Comparison of ENCODE assay signal across 19 mouse cellular contexts in genomic region chr10:40144815-40145214, GRCm38 (mm10).
"Had no signal": no experiment of that assay in that cellular context is flagged by ENCODE, and none has a peak within 500 bp of the region (broad histone marks: within the 10 kb centered on the region; RNA-seq: fewer than 3 reads in every experiment).

No protein-coding gene starts in this region.

- H3K27me3 ChIP-seq: neural tube, embryonic 12.5 days; neural tube, embryonic 15.5 days; stomach, embryonic 15.5 days had no signal

- H3K9me3 ChIP-seq: limb, embryonic 10.5 days; limb, embryonic 13.5 days; midbrain, embryonic 12.5 days; midbrain, embryonic 15.5 days; neural tube, embryonic 12.5 days; neural tube, embryonic 15.5 days; stomach, embryonic 15.5 days had no signal

- DNase-seq: kidney, adult 18-20 months; kidney, adult 9 months; kidney, postnatal 14 days; kidney, postnatal 4 days; lung, adult 2 months; lung, postnatal 14 days; right cerebral cortex, adult 18-20 months; right cerebral cortex, postnatal 14 days; right cerebral cortex, postnatal 4 days; thymus, adult 18-20 months; thymus, postnatal 36 days had no signal

- H3K4me3 ChIP-seq: limb, embryonic 10.5 days; limb, embryonic 13.5 days; midbrain, embryonic 12.5 days; midbrain, embryonic 15.5 days; neural tube, embryonic 12.5 days; neural tube, embryonic 15.5 days; stomach, embryonic 15.5 days had no signal

- ATAC-seq: midbrain, embryonic 15.5 days had no signal

- H3K27ac ChIP-seq: limb, embryonic 10.5 days; limb, embryonic 13.5 days; macrophage; midbrain, embryonic 12.5 days; midbrain, embryonic 15.5 days; neural tube, embryonic 12.5 days; neural tube, embryonic 15.5 days; stomach, embryonic 15.5 days had no signal

- H3K36me3 ChIP-seq: limb, embryonic 10.5 days; limb, embryonic 13.5 days; midbrain, embryonic 12.5 days; midbrain, embryonic 15.5 days; neural tube, embryonic 12.5 days; neural tube, embryonic 15.5 days; stomach, embryonic 15.5 days had no signal

- H3K4me2 ChIP-seq: limb, embryonic 13.5 days; midbrain, embryonic 12.5 days; midbrain, embryonic 15.5 days; neural tube, embryonic 12.5 days; neural tube, embryonic 15.5 days; stomach, embryonic 15.5 days had no signal

- H3K9ac ChIP-seq: limb, embryonic 13.5 days; midbrain, embryonic 12.5 days; midbrain, embryonic 15.5 days; neural tube, embryonic 12.5 days; neural tube, embryonic 15.5 days; stomach, embryonic 15.5 days had no signal
